Comparison of ENCODE assay signal across 16 mouse cellular contexts in the genomic region with DNA sequence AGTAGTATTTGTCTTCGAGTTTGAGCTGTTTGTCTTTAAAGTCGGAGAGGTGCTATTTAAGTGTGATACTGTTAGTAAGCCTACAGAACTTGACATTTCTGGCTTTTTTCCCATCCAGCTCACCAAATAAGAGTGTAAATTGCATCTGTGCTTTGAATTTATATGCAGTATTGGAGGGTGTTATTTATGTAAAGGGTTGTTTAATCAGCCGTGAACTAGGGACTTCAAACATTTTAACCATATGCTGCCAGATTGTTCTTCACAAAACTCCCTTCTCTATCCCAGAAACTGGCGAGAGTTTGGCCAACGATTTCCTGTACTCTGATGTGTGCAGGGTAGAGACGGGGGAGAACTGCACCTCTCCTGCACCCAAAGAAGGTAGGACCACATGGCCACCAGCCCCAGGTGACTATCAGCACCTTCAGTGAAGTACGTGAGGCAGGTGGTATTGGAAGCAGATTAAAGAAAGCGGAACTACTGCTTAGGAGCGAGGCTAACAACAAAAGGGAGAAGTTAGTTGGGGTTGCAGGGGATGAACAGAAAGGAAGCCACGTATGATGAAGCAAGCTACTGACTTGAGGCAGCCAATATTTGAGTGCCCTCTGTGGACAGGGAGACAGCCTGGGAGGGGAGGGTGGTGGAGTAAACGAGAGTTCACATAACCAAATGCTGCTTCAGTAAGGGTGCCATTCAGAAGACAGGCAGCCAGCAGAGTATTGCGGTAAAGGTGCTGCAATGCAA.
DNase-seq lines count a peak whose midpoint lies in the region; ATAC-seq and TF ChIP-seq lines count a peak whose summit lies in the region.
"Had no signal": no experiment of that assay in that cellular context is flagged by ENCODE, and none has a peak within 500 bp of the region (broad histone marks: within the 10 kb centered on the region; RNA-seq: fewer than 3 reads in every experiment).

No protein-coding gene starts in this region.

- H3K9ac ChIP-seq in forebrain, embryonic 16.5 days (replicated peaks; ENCODE audit: low read depth, low read length), result no peak overlapping the region
- H3K9ac ChIP-seq in forebrain, postnatal 0 days, result no peak overlapping the region
- H3K9ac ChIP-seq in lung, embryonic 16.5 days (ENCODE audit: low read length), result no peak overlapping the region
- H3K9ac ChIP-seq in lung, postnatal 0 days (replicated peaks; ENCODE audit: low read depth), result no peak overlapping the region
- H3K9ac ChIP-seq in hindbrain, embryonic 16.5 days (ENCODE audit: low read depth, low read length), result no peak overlapping the region
- H3K9ac ChIP-seq: heart, embryonic 12.5 days; hindbrain, embryonic 12.5 days; liver, embryonic 14.5 days; midbrain, embryonic 13.5 days had no signal

- H3K27ac ChIP-seq in forebrain, embryonic 16.5 days (ENCODE audit: low read length), result no peak overlapping the region
- no peak overlapping the region for H3K27ac ChIP-seq in forebrain, postnatal 0 days (ENCODE audit: low read depth, low read length)
- H3K27ac ChIP-seq in lung, embryonic 16.5 days (ENCODE audit: low read length), result peak overlapping the region; percentile 35; the same call in 1 of the 2 replicates
- H3K27ac ChIP-seq in lung, postnatal 0 days (ENCODE audit: low read length), result no peak overlapping the region
- H3K27ac ChIP-seq in hindbrain, embryonic 16.5 days (ENCODE audit: low read depth, low read length), result no peak overlapping the region
- H3K27ac ChIP-seq: hindbrain, embryonic 12.5 days; liver, embryonic 14.5 days; midbrain, embryonic 13.5 days had no signal

- WGBS in forebrain, embryonic 16.5 days, result 51% methylated on average over 12 of the region's 12 CpGs
- 56% methylated on average over 12 of the region's 12 CpGs for WGBS in forebrain, postnatal 0 days
- 45% methylated on average over 12 of the region's 12 CpGs for WGBS in lung, embryonic 16.5 days
- 59% methylated on average over 12 of the region's 12 CpGs for WGBS in lung, adult 2 months
- 43% methylated on average over 12 of the region's 12 CpGs for WGBS in lung, postnatal 0 days
- 81% methylated on average over 12 of the region's 12 CpGs for WGBS in hindbrain, embryonic 16.5 days

- no peak overlapping the region for H3K4me3 ChIP-seq in forebrain, embryonic 16.5 days (replicated peaks; ENCODE audit: low read length)
- H3K4me3 ChIP-seq in forebrain, postnatal 0 days (ENCODE audit: low read depth, low read length), result no peak overlapping the region
- H3K4me3 ChIP-seq in lung, embryonic 16.5 days (ENCODE audit: low read length), result no peak overlapping the region
- no peak overlapping the region for H3K4me3 ChIP-seq in lung, adult 2 months (replicated peaks; ENCODE audit: extremely low read depth, low read depth, low read length)
- H3K4me3 ChIP-seq in lung, postnatal 0 days (ENCODE audit: low read depth, low read length), result no peak overlapping the region
- no peak overlapping the region for H3K4me3 ChIP-seq in hindbrain, embryonic 16.5 days (ENCODE audit: low read length)
- H3K4me3 ChIP-seq: heart, embryonic 12.5 days; hindbrain, embryonic 12.5 days; midbrain, embryonic 13.5 days had no signal

- TF ChIP-seq CTCF in forebrain, postnatal 0 days (IDR thresholded peaks at IDR 0.05; ENCODE audit: low read depth), result no peak
- TF ChIP-seq CTCF in lung, adult 2 months (IDR thresholded peaks at IDR 0.05; ENCODE audit: insufficient read depth, low read length), result no peak
- no peak for TF ChIP-seq CTCF in lung, postnatal 0 days (IDR thresholded peaks at IDR 0.05)

- H3K4me2 ChIP-seq in forebrain, embryonic 16.5 days (ENCODE audit: low read length), result no peak overlapping the region
- no peak overlapping the region for H3K4me2 ChIP-seq in forebrain, postnatal 0 days (ENCODE audit: low read depth)
- H3K4me2 ChIP-seq in lung, embryonic 16.5 days (ENCODE audit: low read depth, low read length), result no peak overlapping the region
- H3K4me2 ChIP-seq in lung, postnatal 0 days (replicated peaks; ENCODE audit: low read depth, low read length), result no peak overlapping the region
- H3K4me2 ChIP-seq in hindbrain, embryonic 16.5 days (ENCODE audit: low read length), result no peak overlapping the region
- H3K4me2 ChIP-seq: heart, embryonic 12.5 days; hindbrain, embryonic 12.5 days; midbrain, embryonic 13.5 days had no signal

- H3K9me3 ChIP-seq in forebrain, embryonic 16.5 days (ENCODE audit: control insufficient read depth, low read length), result no peaks in the 10 kb centered on the region
- H3K9me3 ChIP-seq in forebrain, postnatal 0 days (ENCODE audit: low read length), result no peaks in the 10 kb centered on the region
- H3K9me3 ChIP-seq in lung, embryonic 16.5 days (ENCODE audit: control insufficient read depth, low read length), result no peaks in the 10 kb centered on the region
- no peaks in the 10 kb centered on the region for H3K9me3 ChIP-seq in lung, postnatal 0 days (ENCODE audit: low read length)
- H3K9me3 ChIP-seq in hindbrain, embryonic 16.5 days (ENCODE audit: control insufficient read depth, low read length), result no peaks in the 10 kb centered on the region
- H3K9me3 ChIP-seq: heart, embryonic 12.5 days; hindbrain, embryonic 12.5 days; midbrain, embryonic 13.5 days had no signal

- no peaks in the 10 kb centered on the region for H3K27me3 ChIP-seq in forebrain, embryonic 16.5 days (replicated peaks; ENCODE audit: control insufficient read depth, insufficient read depth, low read length)
- no peaks in the 10 kb centered on the region for H3K27me3 ChIP-seq in forebrain, postnatal 0 days (ENCODE audit: insufficient read depth, low read length)
- no peaks in the 10 kb centered on the region for H3K27me3 ChIP-seq in lung, embryonic 16.5 days (ENCODE audit: control insufficient read depth, insufficient read depth, low read depth, low read length)
- no peaks in the 10 kb centered on the region for H3K27me3 ChIP-seq in lung, postnatal 0 days (replicated peaks; ENCODE audit: insufficient read depth, low read length)
- no peaks in the 10 kb centered on the region for H3K27me3 ChIP-seq in splenic B cell, adult 2 months (ENCODE audit: control insufficient read depth, insufficient read depth, low read length, poor library complexity, severe bottlenecking)
- no peaks in the 10 kb centered on the region for H3K27me3 ChIP-seq in hindbrain, embryonic 16.5 days (replicated peaks; ENCODE audit: control insufficient read depth, insufficient read depth, low read length)
- H3K27me3 ChIP-seq: heart, embryonic 12.5 days; hindbrain, embryonic 12.5 days; midbrain, embryonic 13.5 days had no signal

- intact Hi-C loops in heart, postnatal 14 days (cut with DNase I), result loop anchor here (10.0 kb wide), 1 partner anchor 47 kb away; no protein-coding TSS in a partner anchor

- H3K36me3 ChIP-seq in forebrain, embryonic 16.5 days (ENCODE audit: control insufficient read depth, insufficient read depth), result no peaks in the 10 kb centered on the region
- H3K36me3 ChIP-seq in forebrain, postnatal 0 days (ENCODE audit: insufficient read depth), result 0 out of 2 replicates have a peak, but pooled peaks cover 3% of the 10 kb centered on the region
- H3K36me3 ChIP-seq in lung, embryonic 16.5 days (ENCODE audit: control insufficient read depth, insufficient read depth, low read length), result peaks cover 9% of the 10 kb centered on the region; the same call in 1 of the 2 replicates
- H3K36me3 ChIP-seq in lung, postnatal 0 days (ENCODE audit: insufficient read depth, low read length), result no peaks in the 10 kb centered on the region
- H3K36me3 ChIP-seq in splenic B cell, adult 2 months (ENCODE audit: control insufficient read depth, insufficient read depth, low read length, poor library complexity, severe bottlenecking), result peaks cover 21% of the 10 kb centered on the region
- peaks cover 2% of the 10 kb centered on the region; the same call in 1 of the 2 replicates for H3K36me3 ChIP-seq in hindbrain, embryonic 16.5 days (ENCODE audit: control insufficient read depth, insufficient read depth, low read length)
- H3K36me3 ChIP-seq: hindbrain, embryonic 12.5 days; midbrain, embryonic 13.5 days had no signal

- TF ChIP-seq POLR2A in lung, adult 2 months (IDR thresholded peaks at IDR 0.05; ENCODE audit: borderline replicate concordance, extremely low read depth, low read depth, low read length), result no peak

- ATAC-seq in forebrain, embryonic 16.5 days, result peak; percentile 43
- ATAC-seq in forebrain, postnatal 0 days, result no peak
- ATAC-seq in lung, embryonic 16.5 days (ENCODE audit: low read depth), result peak; percentile 44; the same call in 1 of the 2 replicates
- ATAC-seq in lung, postnatal 0 days, result peak; percentile 65
- ATAC-seq in hindbrain, embryonic 16.5 days, result no peak
- ATAC-seq: midbrain, embryonic 13.5 days had no signal

- DNase-seq in forebrain, postnatal 0 days, result no peak
- no peak for DNase-seq in lung, adult 2 months
- peak; percentile 40 for DNase-seq in lung, postnatal 0 days (ENCODE audit: low spot score)
- peak; percentile 31 for DNase-seq in splenic B cell, adult 2 months (ENCODE audit: low read depth, low spot score)
- no peak for DNase-seq in heart, postnatal 14 days
- DNase-seq: cerebellum, adult 8-10 months; gastrocnemius, postnatal 36 days; kidney, adult 11 months; kidney, postnatal 14 days had no signal

- H3K4me1 ChIP-seq in forebrain, embryonic 16.5 days (replicated peaks; ENCODE audit: control insufficient read depth, insufficient read depth, low read length), result 0 out of 2 replicates have a peak, but pooled peaks cover 7% of the 10 kb centered on the region
- H3K4me1 ChIP-seq in forebrain, postnatal 0 days (ENCODE audit: insufficient read depth), result no peaks in the 10 kb centered on the region
- peaks cover 18% of the 10 kb centered on the region for H3K4me1 ChIP-seq in lung, embryonic 16.5 days (replicated peaks; ENCODE audit: control insufficient read depth, insufficient read depth, low read length)
- H3K4me1 ChIP-seq in lung, adult 2 months (ENCODE audit: control insufficient read depth, insufficient read depth, low read length), result peaks cover 2% of the 10 kb centered on the region; the same call in 1 of the 2 replicates
- H3K4me1 ChIP-seq in lung, postnatal 0 days (ENCODE audit: insufficient read depth, low read depth, low read length), result peaks cover 3% of the 10 kb centered on the region; the same call in 1 of the 2 replicates
- no peaks in the 10 kb centered on the region for H3K4me1 ChIP-seq in hindbrain, embryonic 16.5 days (ENCODE audit: control insufficient read depth, insufficient read depth, low read depth, low read length)
- H3K4me1 ChIP-seq: hindbrain, embryonic 12.5 days; midbrain, embryonic 13.5 days had no signal

- TF ChIP-seq EP300 in lung, postnatal 0 days (IDR thresholded peaks at IDR 0.05), result no peak

Comparison
In these comparisons a context has a peak if more than half of its experiments do, and no peak if none do; other contexts are left out.
1. ATAC-seq: peak in forebrain, embryonic 16.5 days (single experiment), lung, embryonic 16.5 days (single experiment) and lung, postnatal 0 days (single experiment); none in forebrain, postnatal 0 days (single experiment) and hindbrain, embryonic 16.5 days (single experiment).
2. DNase-seq: peak in lung, postnatal 0 days (single experiment) and splenic B cell, adult 2 months (single experiment); none in forebrain, postnatal 0 days (single experiment), lung, adult 2 months (single experiment) and heart, postnatal 14 days (0 of 2).